Mouse (Mus musculus) hindbrain, embryonic 12.5 days (tissue): ENCODE measurements at regions not wholly inside any gene's neighbourhood (a gene's known extent, or its start where the extent isn't known, plus 50 kb on each side); places are given as distances from the start of the nearest gene placed in this dataset.

Experiments used
- ATAC-seq: fragments of 200-750 bp; cut with Nextera tagmentation; 2 replicates; pipeline ENCODE4 v1.8.0; 2017; ENCODE audit warnings: moderate TSS enrichment; ENCODE audit not compliant: low FRiP score
- H3K27ac ChIP-seq: fragments of 300-500 bp; sonication (generic); 2 replicates; pipeline ENCODE4 v1.5.1; 2016; ENCODE audit warnings: mild to moderate bottlenecking
- H3K27me3 ChIP-seq: fragments of 300-500 bp; sonication (generic); 2 replicates; pipeline ENCODE4 v1.6.1; 2016; ENCODE audit warnings: mild to moderate bottlenecking
- H3K36me3 ChIP-seq: fragments of 300-500 bp; sonication (generic); 2 replicates; pipeline ENCODE4 v1.6.1; 2016; ENCODE audit warnings: mild to moderate bottlenecking
- H3K4me1 ChIP-seq: fragments of 300-500 bp; sonication (generic); 2 replicates; pipeline ENCODE4 v1.6.1; 2016
- H3K4me2 ChIP-seq: fragments of 300-500 bp; sonication (generic); replicated peaks from 2 replicates; pipeline ENCODE4 v1.6.1; 2016; ENCODE audit warnings: mild to moderate bottlenecking
- H3K4me3 ChIP-seq: fragments of 300-500 bp; sonication (generic); 2 replicates; pipeline ENCODE4 v1.5.1; 2016; ENCODE audit warnings: mild to moderate bottlenecking
- H3K9ac ChIP-seq: fragments of 300-500 bp; sonication (generic); 2 replicates; pipeline ENCODE4 v1.6.1; 2016; ENCODE audit warnings: mild to moderate bottlenecking, moderate library complexity
- H3K9me3 ChIP-seq: fragments of 300-500 bp; sonication (generic); replicated peaks from 2 replicates; pipeline ENCODE4 v1.6.1; 2016; ENCODE audit warnings: mild to moderate bottlenecking
- WGBS: fragments of 180-500 bp; shearing (Covaris S2); methylation state at CpG from one replicate; pipeline ENCODE4 v1.1.7; 2016; 5-methylcytosine and 5-hydroxymethylcytosine counted together

GRCm38 (mm10) chr6:143502803-143503202, 335.8 kb downstream of the Etnk1 start:
- Histone ChIP-seq H3K4me1 (peaks cover 11% of the 10 kb centered on the region), H3K27me3 (no peaks in the 10 kb centered on the region), H3K4me2 (no peak overlapping the region), H3K36me3 (no peaks in the 10 kb centered on the region), H3K9ac (no peak overlapping the region), H3K4me3 (no peak overlapping the region), H3K9me3 (no peaks in the 10 kb centered on the region; the same call in 1 of the 2 replicates), H3K27ac (no peak overlapping the region)
- 67% methylated on average over 8 of the region's 8 CpGs for WGBS
- ATAC-seq = no peak

- no peak for ATAC-seq
- 86% methylated on average over 4 of the region's 4 CpGs for WGBS
These were observed 336.9 kb downstream of the Etnk1 start for GRCm38 (mm10) chr6:143503953-143504352.

GRCm38 (mm10) chr6:143513459-143513858, 346.4 kb downstream of the Etnk1 start:
- no peak overlapping the region for H3K27ac ChIP-seq
- no peak for ATAC-seq
- H3K36me3 ChIP-seq = no peaks in the 10 kb centered on the region
- no peaks in the 10 kb centered on the region for H3K4me1 ChIP-seq
- H3K9me3 ChIP-seq = peaks cover 5% of the 10 kb centered on the region; the same call in 1 of the 2 replicates
- WGBS = 92% methylated on average over 5 of the region's 5 CpGs
- no peak overlapping the region for H3K4me3 ChIP-seq
- no peak overlapping the region for H3K4me2 ChIP-seq
- H3K27me3 ChIP-seq = no peaks in the 10 kb centered on the region
- no peak overlapping the region for H3K9ac ChIP-seq

More at GRCm38 (mm10) chr6:143503953-143504352, 336.9 kb downstream of the Etnk1 start:
- Histone ChIP-seq H3K27me3 (no peaks in the 10 kb centered on the region), H3K27ac (no peak overlapping the region), H3K36me3 (no peaks in the 10 kb centered on the region), H3K4me2 (no peak overlapping the region), H3K4me3 (no peak overlapping the region), H3K9ac (no peak overlapping the region), H3K4me1 (peaks cover 7% of the 10 kb centered on the region), H3K9me3 (no peaks in the 10 kb centered on the region; the same call in 1 of the 2 replicates)

- Histone ChIP-seq H3K4me1 (no peaks in the 10 kb centered on the region), H3K4me2 (no peak overlapping the region), H3K27me3 (no peaks in the 10 kb centered on the region), H3K36me3 (no peaks in the 10 kb centered on the region), H3K9me3 (peaks cover 5% of the 10 kb centered on the region; the same call in 1 of the 2 replicates), H3K4me3 (no peak overlapping the region), H3K9ac (no peak overlapping the region), H3K27ac (no peak overlapping the region)
- WGBS = 94% methylated on average over 12 of the region's 12 CpGs
- ATAC-seq = no peak
These were observed 348.1 kb downstream of the Etnk1 start for GRCm38 (mm10) chr6:143515137-143515536.

- ATAC-seq = no peak
- H3K9ac ChIP-seq = no peak overlapping the region
- WGBS = 79% methylated on average over 1 of the region's 1 CpGs
- H3K9me3 ChIP-seq = peaks cover 2% of the 10 kb centered on the region; the same call in 1 of the 2 replicates
- H3K36me3 ChIP-seq = no peaks in the 10 kb centered on the region
- H3K27ac ChIP-seq = no peak overlapping the region
- no peaks in the 10 kb centered on the region for H3K27me3 ChIP-seq
- H3K4me1 ChIP-seq = no peaks in the 10 kb centered on the region
- H3K4me3 ChIP-seq = no peak overlapping the region
- H3K4me2 ChIP-seq = no peak overlapping the region
These were observed 349.7 kb downstream of the Etnk1 start for GRCm38 (mm10) chr6:143516746-143517145.

GRCm38 (mm10) chr6:143518476-143518875, 351.5 kb downstream of the Etnk1 start:
- H3K27me3 ChIP-seq = no peaks in the 10 kb centered on the region
- no peak overlapping the region for H3K4me3 ChIP-seq
- no peaks in the 10 kb centered on the region for H3K36me3 ChIP-seq
- H3K9me3 ChIP-seq = 0 out of 2 replicates have a peak, but pooled peaks cover 2% of the 10 kb centered on the region
- no peak overlapping the region for H3K27ac ChIP-seq
- H3K9ac ChIP-seq = no peak overlapping the region
- H3K4me1 ChIP-seq = no peaks in the 10 kb centered on the region
- no peak overlapping the region for H3K4me2 ChIP-seq
- 93% methylated on average over 8 of the region's 8 CpGs for WGBS
- ATAC-seq = no peak

- H3K4me2 ChIP-seq = no peak overlapping the region
- H3K4me3 ChIP-seq = no peak overlapping the region
- H3K27me3 ChIP-seq = no peaks in the 10 kb centered on the region
- H3K27ac ChIP-seq = no peak overlapping the region
- H3K36me3 ChIP-seq = no peaks in the 10 kb centered on the region
- 0 out of 2 replicates have a peak, but pooled peaks cover 2% of the 10 kb centered on the region for H3K9me3 ChIP-seq
- no peak for ATAC-seq
- WGBS = 90% methylated on average over 5 of the region's 5 CpGs
- H3K4me1 ChIP-seq = no peaks in the 10 kb centered on the region
- no peak overlapping the region for H3K9ac ChIP-seq
These were observed 352.6 kb downstream of the Etnk1 start for GRCm38 (mm10) chr6:143519668-143520067.

- no peak overlapping the region for H3K4me3 ChIP-seq
- no peak overlapping the region for H3K9ac ChIP-seq
- no peak overlapping the region for H3K4me2 ChIP-seq
- H3K9me3 ChIP-seq = no peaks in the 10 kb centered on the region
- H3K4me1 ChIP-seq = no peaks in the 10 kb centered on the region
- ATAC-seq = no peak
- 91% methylated on average over 4 of the region's 4 CpGs for WGBS
- H3K27me3 ChIP-seq = no peaks in the 10 kb centered on the region
- no peaks in the 10 kb centered on the region for H3K36me3 ChIP-seq
- no peak overlapping the region for H3K27ac ChIP-seq
These were observed 358.1 kb downstream of the Etnk1 start for GRCm38 (mm10) chr6:143525092-143525491.

- H3K27ac ChIP-seq = no peak overlapping the region
- H3K9me3 ChIP-seq = no peaks in the 10 kb centered on the region
- WGBS = 94% methylated on average over 7 of the region's 7 CpGs
- H3K4me2 ChIP-seq = no peak overlapping the region
- H3K36me3 ChIP-seq = no peaks in the 10 kb centered on the region
- H3K4me1 ChIP-seq = peaks cover 9% of the 10 kb centered on the region; the same call in 1 of the 2 replicates
- H3K27me3 ChIP-seq = no peaks in the 10 kb centered on the region
- H3K4me3 ChIP-seq = no peak overlapping the region
- no peak overlapping the region for H3K9ac ChIP-seq
- no peak for ATAC-seq
These were observed 361.9 kb downstream of the Etnk1 start for GRCm38 (mm10) chr6:143528898-143529297.

- peaks cover 9% of the 10 kb centered on the region; the same call in 1 of the 2 replicates for H3K4me1 ChIP-seq
- 58% methylated on average over 13 of the region's 13 CpGs for WGBS
- ATAC-seq = no peak
- H3K9ac ChIP-seq = no peak overlapping the region
- no peak overlapping the region for H3K4me2 ChIP-seq
- no peak overlapping the region for H3K27ac ChIP-seq
- no peaks in the 10 kb centered on the region for H3K9me3 ChIP-seq
- no peaks in the 10 kb centered on the region for H3K36me3 ChIP-seq
- H3K27me3 ChIP-seq = no peaks in the 10 kb centered on the region
- H3K4me3 ChIP-seq = no peak overlapping the region
These were observed 363.6 kb downstream of the Etnk1 start for GRCm38 (mm10) chr6:143530372-143531224.

- WGBS = 39% methylated on average over 6 of the region's 6 CpGs
- H3K9ac ChIP-seq = no peak overlapping the region
- peaks cover 9% of the 10 kb centered on the region; the same call in 1 of the 2 replicates for H3K4me1 ChIP-seq
- no peaks in the 10 kb centered on the region for H3K27me3 ChIP-seq
- H3K27ac ChIP-seq = peak overlapping the region; percentile 35; the same call in 1 of the 2 replicates
- no peak overlapping the region for H3K4me3 ChIP-seq
- no peak overlapping the region for H3K4me2 ChIP-seq
- no peak for ATAC-seq
- H3K9me3 ChIP-seq = no peaks in the 10 kb centered on the region
- H3K36me3 ChIP-seq = no peaks in the 10 kb centered on the region
These were observed 364.5 kb downstream of the Etnk1 start for GRCm38 (mm10) chr6:143531477-143531876.

- no peaks in the 10 kb centered on the region for H3K27me3 ChIP-seq
- ATAC-seq = no peak
- no peak overlapping the region for H3K9ac ChIP-seq
- H3K4me2 ChIP-seq = no peak overlapping the region
- no peaks in the 10 kb centered on the region for H3K36me3 ChIP-seq
- WGBS = 95% methylated on average over 12 of the region's 12 CpGs
- no peak overlapping the region for H3K4me3 ChIP-seq
- H3K27ac ChIP-seq = no peak overlapping the region
- H3K4me1 ChIP-seq = peaks cover 9% of the 10 kb centered on the region; the same call in 1 of the 2 replicates
- H3K9me3 ChIP-seq = no peaks in the 10 kb centered on the region
These were observed 365.4 kb downstream of the Etnk1 start for GRCm38 (mm10) chr6:143532380-143532779.

- ATAC-seq = no peak
- H3K27ac ChIP-seq = no peak overlapping the region
- 87% methylated on average over 12 of the region's 12 CpGs for WGBS
- peaks cover 9% of the 10 kb centered on the region; the same call in 1 of the 2 replicates for H3K4me1 ChIP-seq
- H3K9me3 ChIP-seq = no peaks in the 10 kb centered on the region
- no peaks in the 10 kb centered on the region for H3K27me3 ChIP-seq
- H3K36me3 ChIP-seq = no peaks in the 10 kb centered on the region
- no peak overlapping the region for H3K4me3 ChIP-seq
- H3K4me2 ChIP-seq = no peak overlapping the region
- no peak overlapping the region for H3K9ac ChIP-seq
These were observed 368.2 kb downstream of the Etnk1 start for GRCm38 (mm10) chr6:143535265-143535664.
